Mouse (Mus musculus) stomach, postnatal 0 days (tissue): ENCODE results near the gene Atf6b.

Source experiments
- CTCF ChIP-seq: IDR thresholded peaks from 2 replicates; pipeline ENCODE4 v1.5.1; 2016; ENCODE audit warnings: antibody characterized with exemption, low read depth, mild to moderate bottlenecking, moderate library complexity
- EP300 ChIP-seq: optimal IDR thresholded peaks from 2 replicates; pipeline ENCODE3; 2016; ENCODE audit warnings: antibody characterized with exemption

- TF ChIP-seq CTCF (no peak), EP300 (no peak)
Observed at GRCm38 (mm10) chr17:34658591-34658990, 11.6 kb downstream of the Atf6b start.
